Mouse (Mus musculus): ENCODE results near the gene Mybphl.

Mybphl gene

GRCm38 (mm10) chr3:108409656-108410358 lies 45.1 kb downstream of the Mybphl start:
- no peak for DNase-seq (ENCODE audit: extremely low spot score, low spot score)

- peak; percentile 67 for DNase-seq (ENCODE audit: extremely low spot score, low spot score)
Observed at GRCm38 (mm10) chr3:108410359-108410714, 45.6 kb downstream of the Mybphl start.

GRCm38 (mm10) chr3:108411026-108411753 lies 46.5 kb downstream of the Mybphl start:
- no peak for DNase-seq (ENCODE audit: extremely low spot score, low spot score)

- no peak for DNase-seq (ENCODE audit: extremely low spot score, low spot score)
Observed at GRCm38 (mm10) chr3:108411754-108412121, 47.0 kb downstream of the Mybphl start.

GRCm38 (mm10) chr3:108413634-108414360 lies 49.1 kb downstream of the Mybphl start:
- no peak for DNase-seq (ENCODE audit: extremely low spot score, low spot score)

GRCm38 (mm10) chr3:108414857-108415830 lies 50.4 kb downstream of the Mybphl start, which contains the start of gene Celsr2:
TSS of gene Celsr2 (minus strand) at chr3:108415552.
- DNase-seq (ENCODE audit: extremely low spot score, low spot score), result no peak

- DNase-seq (ENCODE audit: extremely low spot score, low spot score), result peak; percentile 88
Observed at GRCm38 (mm10) chr3:108415831-108416223, 51.1 kb downstream of the Mybphl start.

GRCm38 (mm10) chr3:108423006-108423405 lies 58.3 kb downstream of the Mybphl start:
- no peak for DNase-seq (ENCODE audit: extremely low spot score, low spot score)

- no peak for DNase-seq (ENCODE audit: extremely low spot score, low spot score)
Observed at GRCm38 (mm10) chr3:108423844-108424801, 59.4 kb downstream of the Mybphl start.

GRCm38 (mm10) chr3:108424944-108425623 lies 60.4 kb downstream of the Mybphl start:
- DNase-seq (ENCODE audit: extremely low spot score, low spot score), result no peak

GRCm38 (mm10) chr3:108425624-108426018 lies 60.9 kb downstream of the Mybphl start:
- DNase-seq (ENCODE audit: extremely low spot score, low spot score), result no peak

All from neural tube, embryonic 10.5 days (tissue).